Mouse (Mus musculus): ENCODE data around the gene Sfxn1. TPM values are rescaled to one million over a fixed set of nuclear protein-coding genes. Genes with fewer than 3 reads are reported as not detected.

Sfxn1 gene
- 83.2 and 86.2 TPM in 2 replicates for polyA plus RNA-seq (2016; fragmentation: Nextera tagmentation; extraction: Ambion mirVana)

DNA sequence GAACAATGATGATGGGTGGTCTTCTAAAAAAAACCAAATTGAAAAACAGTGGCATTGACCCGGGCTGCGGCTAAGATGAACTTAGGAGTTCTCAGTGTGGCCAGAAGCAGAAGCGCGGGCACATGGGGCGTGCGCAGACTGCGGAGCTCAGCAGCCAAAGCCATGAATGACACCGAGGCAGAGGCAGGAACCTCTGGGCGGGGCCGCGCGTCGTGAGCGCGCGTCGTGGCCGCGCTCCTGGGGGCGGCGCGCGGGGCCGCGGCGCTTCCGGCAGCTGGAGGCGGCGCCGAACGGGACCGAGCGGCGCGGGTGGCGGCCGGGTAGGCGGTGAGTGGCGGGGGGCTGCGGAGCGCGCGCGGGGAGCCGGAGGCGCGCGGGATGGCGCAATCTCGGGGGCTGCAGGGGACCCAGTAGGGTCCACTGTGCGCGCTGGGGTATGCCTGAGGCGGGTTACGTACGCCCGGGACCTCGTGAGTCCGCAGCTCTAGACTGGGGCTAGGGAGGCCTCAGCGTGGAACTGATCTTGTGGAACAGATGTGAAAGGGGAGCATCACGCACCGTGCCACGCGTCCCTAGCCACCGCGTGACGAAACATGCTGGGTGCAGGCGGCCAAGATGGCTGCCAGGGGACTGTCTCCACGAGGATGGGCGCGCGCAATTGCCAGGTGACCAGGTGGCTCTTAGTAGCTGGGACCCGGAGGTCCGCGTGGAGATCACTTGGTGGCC lies at the start of gene Sfxn1:
Gene Sfxn1, plus strand, starts transcription at position 264 of the 726 bp plus-strand sequence.
- H3K4me1 ChIP-seq: peaks cover 40% of the 10 kb centered on the region
- peak; percentile 73 for DNase-seq (ENCODE audit: low spot score)
- H3K36me3 ChIP-seq: peaks cover 24% of the 10 kb centered on the region
- peak within 1 kb of the TSS; percentile 84 for H3K4me3 ChIP-seq
- H3K27me3 ChIP-seq (ENCODE audit: low read depth, poor library complexity, severe bottlenecking): peaks cover 13% of the 10 kb centered on the region; the same call in 1 of the 2 replicates
- peak within 1 kb of the TSS; percentile 98 for H3K27ac ChIP-seq (replicated peaks)
- under 1% methylated on average over 74 of the region's 74 CpGs for WGBS
- H3K9me3 ChIP-seq (replicated peaks): no peaks in the 10 kb centered on the region

DNA sequence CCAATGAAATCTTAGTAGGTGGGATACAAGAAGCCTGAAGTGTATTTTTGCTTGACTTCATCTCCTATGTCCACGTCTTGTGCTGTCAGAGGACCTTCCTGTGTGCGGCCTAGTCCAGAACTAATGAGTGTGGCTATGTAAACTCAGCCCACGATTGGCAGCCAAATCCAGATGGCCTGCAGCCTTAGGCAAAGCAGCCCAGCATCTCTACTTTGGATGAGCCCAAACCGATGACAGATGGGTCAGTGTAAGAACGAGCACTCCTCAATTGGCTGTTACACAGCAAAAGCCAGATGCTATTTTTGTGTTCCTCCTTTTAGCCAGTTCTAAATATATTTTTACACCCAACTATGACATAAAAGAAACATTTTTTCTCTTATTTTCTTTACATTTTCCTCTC lies 48.4 kb upstream of the Sfxn1 start:
- Histone ChIP-seq H3K4me1 (no peaks in the 10 kb centered on the region), H3K27me3 (ENCODE audit: low read depth, poor library complexity, severe bottlenecking) (no peaks in the 10 kb centered on the region), H3K36me3 (no peaks in the 10 kb centered on the region), H3K9me3 (replicated peaks) (no peaks in the 10 kb centered on the region), H3K4me3 (no peak overlapping the region), H3K27ac (replicated peaks) (no peak overlapping the region)
- 86% methylated on average over 5 of the region's 5 CpGs for WGBS
- DNase-seq (ENCODE audit: low spot score): no peak

- Histone ChIP-seq H3K9me3 (replicated peaks) (no peaks in the 10 kb centered on the region), H3K4me1 (no peaks in the 10 kb centered on the region), H3K4me3 (no peak overlapping the region), H3K36me3 (no peaks in the 10 kb centered on the region), H3K27me3 (ENCODE audit: low read depth, poor library complexity, severe bottlenecking) (no peaks in the 10 kb centered on the region), H3K27ac (replicated peaks) (no peak overlapping the region)
- no peak for DNase-seq (ENCODE audit: low spot score)
- 91% methylated on average over 7 of the region's 7 CpGs for WGBS
Measured at GRCm38 (mm10) chr13:54027079-54027478, 44.6 kb upstream of the Sfxn1 start.

DNA sequence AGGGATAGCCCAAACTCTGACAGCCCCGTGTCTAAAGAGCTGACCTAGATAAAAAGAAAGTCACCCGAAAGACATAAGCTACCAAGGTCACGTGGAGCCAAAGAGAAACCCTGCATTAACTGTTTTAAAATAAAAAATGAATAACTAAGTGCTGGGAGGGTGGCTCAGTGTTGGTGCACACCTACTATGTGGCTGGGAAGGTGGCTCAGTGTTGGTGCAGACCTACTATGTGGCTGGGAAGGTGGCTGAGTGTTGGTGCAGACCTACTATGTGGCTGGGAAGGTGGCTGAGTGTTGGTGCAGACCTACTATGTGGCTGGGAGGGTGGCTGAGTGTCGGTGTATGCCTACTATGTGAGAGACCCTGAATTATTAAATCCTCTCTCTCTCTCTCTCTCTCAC lies 38.0 kb upstream of the Sfxn1 start:
- no peaks in the 10 kb centered on the region for H3K9me3 ChIP-seq (replicated peaks)
- H3K27ac ChIP-seq (replicated peaks): no peak overlapping the region
- 92% methylated on average over 4 of the region's 4 CpGs for WGBS
- no peaks in the 10 kb centered on the region for H3K4me1 ChIP-seq
- H3K36me3 ChIP-seq: no peaks in the 10 kb centered on the region
- no peak overlapping the region for H3K4me3 ChIP-seq
- DNase-seq (ENCODE audit: low spot score): no peak
- H3K27me3 ChIP-seq (ENCODE audit: low read depth, poor library complexity, severe bottlenecking): no peaks in the 10 kb centered on the region

DNA sequence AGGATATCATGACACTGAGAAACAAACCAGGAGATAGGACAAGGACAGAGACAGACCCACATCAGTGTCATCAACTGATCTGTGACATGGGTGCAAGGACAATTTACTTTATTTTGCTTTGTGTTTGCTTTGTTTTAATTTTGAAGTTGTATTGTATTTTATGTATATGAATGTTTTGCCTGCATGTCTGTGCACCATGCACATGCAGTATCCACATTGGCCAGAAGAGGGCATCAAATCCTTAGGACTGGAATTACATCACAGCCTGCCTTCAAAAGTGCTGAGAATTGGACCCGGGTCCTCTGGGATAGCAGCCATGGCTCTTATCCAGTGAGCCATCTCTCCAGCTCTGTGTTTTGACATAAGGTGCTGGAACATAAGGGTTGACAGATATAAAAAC lies 36.1 kb upstream of the Sfxn1 start:
- H3K9me3 ChIP-seq (replicated peaks): no peaks in the 10 kb centered on the region
- H3K4me1 ChIP-seq: no peaks in the 10 kb centered on the region
- H3K27me3 ChIP-seq (ENCODE audit: low read depth, poor library complexity, severe bottlenecking): no peaks in the 10 kb centered on the region
- no peak overlapping the region for H3K27ac ChIP-seq (replicated peaks)
- WGBS: 74% methylated on average over 1 of the region's 1 CpGs
- no peak overlapping the region for H3K4me3 ChIP-seq
- H3K36me3 ChIP-seq: no peaks in the 10 kb centered on the region
- DNase-seq (ENCODE audit: low spot score): no peak

GRCm38 (mm10) chr13:54037936-54038335 lies 33.7 kb upstream of the Sfxn1 start:
- WGBS: 91% methylated on average over 4 of the region's 4 CpGs
- 0 out of 2 replicates have a peak, but pooled peaks cover 2% of the 10 kb centered on the region for H3K4me1 ChIP-seq
- H3K27me3 ChIP-seq (ENCODE audit: low read depth, poor library complexity, severe bottlenecking): no peaks in the 10 kb centered on the region
- H3K27ac ChIP-seq (replicated peaks): no peak overlapping the region
- no peaks in the 10 kb centered on the region for H3K36me3 ChIP-seq
- no peak overlapping the region for H3K4me3 ChIP-seq
- no peaks in the 10 kb centered on the region for H3K9me3 ChIP-seq (replicated peaks)
- no peak for DNase-seq (ENCODE audit: low spot score)

DNA sequence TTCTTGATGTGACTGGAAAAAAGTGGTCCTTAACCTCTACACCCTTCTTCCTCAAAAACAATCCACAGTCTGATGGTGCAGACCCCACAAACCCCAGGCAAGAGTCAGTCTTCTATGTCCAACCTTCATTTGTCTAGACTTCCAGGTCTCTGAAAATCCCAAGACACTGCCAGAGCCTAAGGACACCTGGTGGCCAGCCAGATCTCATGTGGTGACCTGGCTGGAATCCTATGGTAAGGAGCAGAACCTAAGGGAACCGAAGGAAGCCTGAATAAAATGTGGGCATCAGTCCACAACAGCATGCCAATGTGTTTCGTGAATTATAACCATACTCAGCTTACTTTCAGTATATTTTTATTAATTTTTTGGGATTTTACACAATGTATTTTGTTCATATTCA lies 31.4 kb upstream of the Sfxn1 start:
- Histone ChIP-seq H3K4me1 (0 out of 2 replicates have a peak, but pooled peaks cover 2% of the 10 kb centered on the region), H3K4me3 (no peak overlapping the region), H3K27ac (replicated peaks) (no peak overlapping the region), H3K27me3 (ENCODE audit: low read depth, poor library complexity, severe bottlenecking) (no peaks in the 10 kb centered on the region), H3K36me3 (no peaks in the 10 kb centered on the region), H3K9me3 (replicated peaks) (no peaks in the 10 kb centered on the region)
- DNase-seq (ENCODE audit: low spot score): no peak
- 89% methylated on average over 2 of the region's 2 CpGs for WGBS

GRCm38 (mm10) chr13:54048679-54049352 lies 22.9 kb upstream of the Sfxn1 start:
- DNase-seq (ENCODE audit: low spot score): no peak
- Histone ChIP-seq H3K4me3 (no peak overlapping the region), H3K4me1 (peaks cover 17% of the 10 kb centered on the region), H3K36me3 (no peaks in the 10 kb centered on the region), H3K9me3 (replicated peaks) (no peaks in the 10 kb centered on the region), H3K27me3 (ENCODE audit: low read depth, poor library complexity, severe bottlenecking) (peaks cover 15% of the 10 kb centered on the region), H3K27ac (replicated peaks) (no peak overlapping the region)
- 79% methylated on average over 7 of the region's 7 CpGs for WGBS

DNA sequence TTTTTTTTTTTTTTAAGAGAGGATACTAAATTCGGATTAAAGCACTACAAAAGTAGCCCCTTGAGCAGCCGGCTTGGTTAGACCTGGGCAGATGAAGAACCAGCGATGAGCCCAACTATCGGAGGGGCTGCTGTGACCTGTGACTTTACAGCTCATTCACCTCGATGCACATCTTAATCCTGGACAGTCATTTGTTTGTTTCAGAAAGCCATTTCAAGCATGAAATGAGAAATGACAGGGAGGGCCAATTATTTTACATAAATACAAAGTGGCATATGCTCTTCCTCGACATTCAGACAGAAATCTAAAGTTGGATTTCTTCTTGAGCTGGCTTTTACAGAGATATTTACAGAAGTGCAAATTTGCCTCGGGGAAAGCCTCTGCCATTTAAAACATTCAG lies 20.0 kb upstream of the Sfxn1 start:
- 47% methylated on average over 7 of the region's 7 CpGs for WGBS
- Histone ChIP-seq H3K4me1 (peaks cover 35% of the 10 kb centered on the region), H3K27me3 (ENCODE audit: low read depth, poor library complexity, severe bottlenecking) (peaks cover 40% of the 10 kb centered on the region), H3K36me3 (no peaks in the 10 kb centered on the region), H3K4me3 (no peak overlapping the region), H3K9me3 (replicated peaks) (no peaks in the 10 kb centered on the region), H3K27ac (replicated peaks) (no peak overlapping the region)
- DNase-seq (ENCODE audit: low spot score): no peak

GRCm38 (mm10) chr13:54054962-54055361 lies 16.7 kb upstream of the Sfxn1 start:
- 1% methylated on average over 20 of the region's 20 CpGs for WGBS
- Histone ChIP-seq H3K27me3 (ENCODE audit: low read depth, poor library complexity, severe bottlenecking) (peaks cover 56% of the 10 kb centered on the region), H3K9me3 (replicated peaks) (no peaks in the 10 kb centered on the region), H3K4me3 (peak overlapping the region; percentile 73), H3K4me1 (peaks cover 30% of the 10 kb centered on the region), H3K27ac (replicated peaks) (peak overlapping the region; percentile 61; the same call in 1 of the 2 replicates), H3K36me3 (no peaks in the 10 kb centered on the region)
- DNase-seq (ENCODE audit: low spot score): peak; percentile 48

- H3K36me3 ChIP-seq: no peaks in the 10 kb centered on the region
- H3K4me1 ChIP-seq: peaks cover 27% of the 10 kb centered on the region
- peak within 1 kb of the TSS; percentile 73 for H3K4me3 ChIP-seq
- H3K27ac ChIP-seq (replicated peaks): peak within 1 kb of the TSS; percentile 61; the same call in 1 of the 2 replicates
- H3K9me3 ChIP-seq (replicated peaks): no peaks in the 10 kb centered on the region
- peaks cover 53% of the 10 kb centered on the region for H3K27me3 ChIP-seq (ENCODE audit: low read depth, poor library complexity, severe bottlenecking)
- DNase-seq (ENCODE audit: low spot score): peak; percentile 78
- under 1% methylated on average over 31 of the region's 31 CpGs for WGBS
Measured at GRCm38 (mm10) chr13:54055448-54055861, 16.2 kb upstream of the Sfxn1 start, which contains the start of gene Drd1. TSS of gene Drd1 (minus strand) at chr13:54055705.

DNA sequence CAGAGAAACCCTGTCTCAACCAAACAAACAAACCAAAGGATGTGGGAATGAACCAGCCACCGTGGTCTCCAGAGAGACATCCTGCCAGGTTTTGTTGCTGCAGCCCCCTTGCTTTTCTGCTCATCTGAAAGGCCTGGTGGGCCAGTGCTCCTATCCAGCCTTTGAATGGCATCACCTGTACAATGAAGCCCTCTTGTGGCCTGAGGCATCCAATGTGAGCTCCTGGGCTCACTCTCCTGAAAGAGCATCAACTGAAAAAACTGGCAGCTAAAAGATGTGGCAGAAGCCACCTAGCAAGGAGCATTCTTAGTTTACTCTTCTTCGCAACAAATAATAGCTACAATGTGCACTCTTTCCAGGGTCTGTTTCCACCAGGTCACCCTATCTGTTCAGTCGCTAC lies 9.6 kb upstream of the Sfxn1 start:
- 91% methylated on average over 3 of the region's 3 CpGs for WGBS
- Histone ChIP-seq H3K9me3 (replicated peaks) (no peaks in the 10 kb centered on the region), H3K36me3 (no peaks in the 10 kb centered on the region), H3K4me3 (no peak overlapping the region), H3K4me1 (peaks cover under 1% of the 10 kb centered on the region; the same call in 1 of the 2 replicates), H3K27ac (replicated peaks) (no peak overlapping the region), H3K27me3 (ENCODE audit: low read depth, poor library complexity, severe bottlenecking) (peaks cover 39% of the 10 kb centered on the region)
- no peak for DNase-seq (ENCODE audit: low spot score)

GRCm38 (mm10) chr13:54063292-54063691 lies 8.4 kb upstream of the Sfxn1 start:
- no peak for DNase-seq (ENCODE audit: low spot score)
- under 1% methylated on average over 3 of the region's 3 CpGs for WGBS
- H3K4me1 ChIP-seq: peaks cover 13% of the 10 kb centered on the region

More at GRCm38 (mm10) chr13:54063292-54063691, 8.4 kb upstream of the Sfxn1 start:
- Histone ChIP-seq H3K27me3 (ENCODE audit: low read depth, poor library complexity, severe bottlenecking) (peaks cover 33% of the 10 kb centered on the region), H3K4me3 (no peak overlapping the region), H3K36me3 (no peaks in the 10 kb centered on the region), H3K9me3 (replicated peaks) (no peaks in the 10 kb centered on the region), H3K27ac (replicated peaks) (no peak overlapping the region)

Measured in midbrain, embryonic 10.5 days (tissue).